Mouse (Mus musculus): Measurements from ENCODE around the gene Mtmr3.

GRCm38 (mm10) chr11:4565545-4565944, 29.1 kb downstream of the Mtmr3 start:
- no peak for TF ChIP-seq CTCF (IDR thresholded peaks at IDR 0.05; ENCODE audit: low read depth, low read length)
- no peak for TF ChIP-seq POLR2A (IDR thresholded peaks at IDR 0.05; ENCODE audit: extremely low read depth, insufficient read depth, low read length)

Measured in liver, adult 2 months (tissue).